Mouse (Mus musculus) lung, postnatal 4 days (tissue): ENCODE data around the gene Tec.

ENCODE experiments used
- DNase-seq, 2 experiments: peaks; one replicate each; pipeline ENCODE4 v3.0.0; 2021

The Tec gene

GRCm38 (mm10) chr5:72868091-72868875, at the start of gene Tec:
TSS of gene Tec (minus strand) at chr5:72868483.
- DNase-seq: peak; percentile 94 to 95

GRCm38 (mm10) chr5:72916851-72917250, 48.6 kb upstream of the Tec start:
- DNase-seq: no peak

GRCm38 (mm10) chr5:72916048-72916447, 47.8 kb upstream of the Tec start:
- no peak for DNase-seq

GRCm38 (mm10) chr5:72914633-72915561, 46.6 kb upstream of the Tec start:
- DNase-seq: no peak

GRCm38 (mm10) chr5:72913648-72914557, 45.6 kb upstream of the Tec start, which contains the start of gene Slain2:
TSS of gene Slain2 (plus strand) at chr5:72914304.
- peak; percentile 99 to 100 for DNase-seq

GRCm38 (mm10) chr5:72911284-72911683, 43.0 kb upstream of the Tec start:
- no peak for DNase-seq

GRCm38 (mm10) chr5:72910373-72910772, 42.1 kb upstream of the Tec start:
- DNase-seq: no peak

- no peak for DNase-seq
Measured at GRCm38 (mm10) chr5:72909363-72909762, 41.1 kb upstream of the Tec start.

- DNase-seq: no peak
Measured at GRCm38 (mm10) chr5:72908324-72908936, 40.1 kb upstream of the Tec start.

- peak in 1 of 2 experiments; percentile 28 for DNase-seq
Measured at GRCm38 (mm10) chr5:72907402-72907801, 39.1 kb upstream of the Tec start.

GRCm38 (mm10) chr5:72904903-72905790, 36.9 kb upstream of the Tec start:
- peak; percentile 30 to 54 for DNase-seq

GRCm38 (mm10) chr5:72902876-72903516, 34.7 kb upstream of the Tec start:
- DNase-seq: no peak

- DNase-seq: no peak
Measured at GRCm38 (mm10) chr5:72902312-72902711, 34.0 kb upstream of the Tec start.

GRCm38 (mm10) chr5:72901866-72902265, 33.6 kb upstream of the Tec start:
- DNase-seq: no peak

GRCm38 (mm10) chr5:72899255-72899654, 31.0 kb upstream of the Tec start:
- no peak for DNase-seq

- DNase-seq: no peak
Measured at GRCm38 (mm10) chr5:72897998-72898397, 29.7 kb upstream of the Tec start.

GRCm38 (mm10) chr5:72896478-72897279, 28.4 kb upstream of the Tec start:
- no peak for DNase-seq

GRCm38 (mm10) chr5:72895261-72895660, 27.0 kb upstream of the Tec start:
- no peak for DNase-seq

GRCm38 (mm10) chr5:72893987-72894386, 25.7 kb upstream of the Tec start:
- no peak for DNase-seq

- DNase-seq: peak; percentile 58 to 64
Measured at GRCm38 (mm10) chr5:72891534-72891933, 23.3 kb upstream of the Tec start.
